Mouse (Mus musculus) lung, postnatal 25 days (tissue): ENCODE results near the gene Gm266.
A peak's percentile ranks its signal among the peaks of the same experiment; 100 is the strongest.

ENCODE experiments used
- DNase-seq: peaks from one replicate; pipeline ENCODE4 v3.0.0; 2022; ENCODE audit warnings: low spot score

Gm266 gene

DNA sequence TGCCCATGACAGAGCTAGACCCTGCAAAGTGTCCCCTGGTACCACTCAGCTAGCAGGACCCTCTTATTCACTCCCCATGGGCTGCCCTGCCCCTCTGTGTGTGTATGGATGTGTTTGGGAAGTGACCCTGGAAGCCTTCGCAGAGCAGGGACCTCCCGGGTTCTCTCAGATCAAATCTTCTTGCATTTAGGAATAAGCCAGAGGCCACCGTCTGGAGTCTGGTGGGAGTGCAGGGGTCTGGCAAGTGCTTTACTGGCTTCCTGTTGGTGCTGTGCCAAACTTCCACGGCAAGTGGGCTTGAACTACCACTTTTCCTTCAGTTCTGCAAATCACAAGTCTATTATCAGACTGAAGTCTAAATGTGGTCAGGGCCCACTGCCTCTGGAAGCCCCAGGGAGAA is 31.6 kb downstream of the Gm266 start:
- DNase-seq = no peak

GRCm38 (mm10) chr12:111451561-111451960 is 34.1 kb downstream of the Gm266 start:
- DNase-seq = no peak

DNA sequence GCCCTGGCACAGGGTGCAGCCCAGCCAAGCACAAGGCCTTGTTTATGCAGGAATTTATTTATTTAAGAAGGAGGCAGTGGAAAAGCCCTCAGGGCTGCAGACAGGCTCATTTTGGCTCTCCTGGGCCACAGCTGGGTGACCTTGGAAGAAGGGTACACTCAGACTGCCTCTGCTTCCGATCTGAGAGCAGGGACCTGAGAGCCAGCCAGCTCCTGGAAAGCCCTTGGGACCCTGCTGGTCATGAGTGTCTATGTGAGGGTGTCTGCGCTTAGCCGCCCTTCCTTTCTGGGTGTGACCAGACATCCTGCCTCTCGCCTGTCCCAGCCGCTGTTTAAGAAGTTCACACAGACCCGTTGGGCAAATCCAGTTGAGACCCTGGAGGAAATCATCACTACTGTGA is 35.3 kb downstream of the Gm266 start:
- peak; percentile 45 for DNase-seq

- DNase-seq = peak; percentile 49
Observed at GRCm38 (mm10) chr12:111448931-111449705, 36.5 kb downstream of the Gm266 start.

GRCm38 (mm10) chr12:111447898-111448760 is 37.5 kb downstream of the Gm266 start:
- no peak for DNase-seq

DNA sequence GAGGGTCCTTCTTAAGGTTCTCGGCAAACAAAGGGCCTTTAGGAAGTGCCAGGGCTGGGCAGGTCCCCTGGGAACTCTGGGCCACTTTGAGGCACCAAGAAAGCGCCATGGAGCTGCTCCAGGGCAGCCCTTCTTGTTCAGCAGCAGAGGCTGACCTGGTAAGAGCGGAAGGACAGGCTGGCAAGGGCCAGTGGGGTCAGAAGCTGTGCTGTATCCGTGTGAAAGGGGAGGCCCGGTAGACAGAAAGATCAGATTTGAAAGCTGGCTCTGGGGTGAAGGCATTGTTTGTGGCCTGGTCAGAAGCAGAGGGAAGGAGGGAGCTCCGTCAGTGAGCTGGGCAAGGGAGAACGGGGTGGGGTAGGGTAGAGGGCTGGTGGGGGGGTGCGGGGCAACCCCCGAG is 38.3 kb downstream of the Gm266 start:
- no peak for DNase-seq

DNA sequence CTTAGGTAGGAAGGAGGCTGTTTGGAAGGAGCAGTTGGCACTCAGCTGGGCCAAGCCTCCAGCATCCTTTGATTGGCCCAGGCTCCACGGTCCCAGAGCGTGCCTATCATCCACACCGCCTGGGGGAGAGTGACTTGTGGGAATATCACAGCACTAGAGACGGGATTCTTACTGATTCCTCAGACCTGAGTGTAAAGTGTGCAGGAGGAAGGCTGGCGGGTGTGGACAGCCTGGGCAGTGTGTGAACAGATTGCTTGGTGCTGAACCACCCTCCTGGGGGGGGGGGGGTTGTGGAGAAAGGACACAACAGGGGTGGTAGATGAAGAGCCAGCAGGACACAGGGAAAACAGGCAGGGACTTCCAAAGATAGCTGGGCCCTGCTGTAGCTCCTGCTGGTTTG is 38.9 kb downstream of the Gm266 start:
- no peak for DNase-seq

GRCm38 (mm10) chr12:111445890-111446613 is 39.6 kb downstream of the Gm266 start:
- DNase-seq = no peak

DNA sequence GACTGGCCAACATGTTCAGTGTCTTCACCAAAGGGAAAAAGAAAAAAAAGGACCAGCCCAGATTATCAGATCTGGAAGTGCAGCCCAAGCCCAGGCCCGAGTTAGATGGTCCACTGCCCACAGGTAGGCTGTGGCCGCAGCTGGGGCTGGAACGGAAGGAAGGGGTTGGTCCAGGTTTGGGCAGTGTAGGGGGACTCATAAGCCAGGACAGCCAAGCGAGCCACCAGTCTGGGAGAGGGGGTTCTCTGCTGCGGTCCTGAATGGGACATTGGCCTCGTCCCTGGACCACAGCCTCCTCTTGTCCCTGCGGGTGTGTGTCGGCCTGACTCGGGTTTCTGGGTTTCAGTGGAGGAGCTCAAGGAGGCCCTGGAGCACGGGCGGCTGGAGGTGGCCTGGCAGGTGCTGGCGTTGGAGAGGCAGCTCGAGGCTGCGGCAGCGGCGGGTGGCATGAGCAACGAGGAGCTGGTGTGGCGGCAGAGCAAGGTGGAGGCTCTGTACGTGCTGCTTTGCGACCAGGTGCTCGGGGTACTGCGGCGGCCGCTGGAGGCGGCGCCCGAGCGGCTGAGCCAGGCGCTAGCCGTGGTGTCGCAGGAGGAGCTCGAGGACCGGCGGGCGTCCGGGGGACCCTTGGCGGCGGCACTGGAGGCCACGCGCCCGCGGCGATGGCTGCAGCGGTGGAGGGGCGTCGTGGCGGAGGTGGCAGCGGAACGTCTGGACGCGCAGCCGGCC is 40.3 kb downstream of the Gm266 start:
- DNase-seq = no peak

DNA sequence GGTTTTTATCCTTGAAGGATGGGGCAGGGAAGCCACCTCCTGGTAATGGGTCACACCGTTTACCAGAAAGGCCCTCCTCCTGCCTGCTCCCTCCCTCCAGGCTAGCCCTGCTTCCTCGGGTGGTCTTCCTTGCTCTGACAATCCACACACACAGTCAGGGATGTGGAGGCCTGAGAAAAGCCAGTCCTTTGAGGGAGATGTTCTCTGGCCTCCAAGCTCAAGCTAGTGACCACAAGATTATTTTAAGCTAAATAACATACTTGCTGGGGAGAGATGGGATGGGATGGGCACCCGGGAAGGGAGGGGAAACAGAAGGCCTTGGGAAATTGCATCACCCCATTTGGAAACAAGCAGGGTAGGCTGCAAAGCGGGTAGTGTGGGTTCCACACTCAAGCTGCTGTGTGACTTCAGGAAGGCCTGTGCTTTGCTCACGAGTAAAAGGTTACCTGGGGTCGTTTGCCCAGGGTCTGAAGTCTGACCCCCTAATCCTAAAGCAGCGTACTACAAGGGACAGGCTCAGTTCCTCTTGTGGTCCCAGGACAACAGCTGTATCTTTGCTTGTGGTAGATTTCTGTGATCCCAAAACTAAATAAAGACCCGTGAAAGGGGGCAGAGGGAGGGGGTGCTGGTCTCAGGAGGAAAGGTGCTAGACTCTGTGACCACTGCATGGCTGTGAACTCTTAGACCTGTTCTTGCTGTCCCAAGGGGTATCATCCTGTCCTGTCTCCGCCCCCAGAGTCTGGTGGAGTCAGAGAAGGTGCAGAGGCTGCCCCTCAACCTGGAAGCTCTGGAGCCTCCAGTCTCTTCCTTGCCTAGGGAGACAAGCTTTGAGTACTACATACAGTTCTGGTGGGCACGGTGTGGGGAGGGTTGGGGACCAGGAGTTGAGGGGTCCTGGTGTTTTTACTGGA is 41.4 kb downstream of the Gm266 start:
- no peak for DNase-seq

- DNase-seq = no peak
Observed at GRCm38 (mm10) chr12:111443011-111443870, 42.4 kb downstream of the Gm266 start.

- DNase-seq = peak; percentile 81
Observed at GRCm38 (mm10) chr12:111442309-111443010, 43.2 kb downstream of the Gm266 start, which contains the start of gene Tnfaip2. Tnfaip2 (plus strand) TSS chr12:111442469.

DNA sequence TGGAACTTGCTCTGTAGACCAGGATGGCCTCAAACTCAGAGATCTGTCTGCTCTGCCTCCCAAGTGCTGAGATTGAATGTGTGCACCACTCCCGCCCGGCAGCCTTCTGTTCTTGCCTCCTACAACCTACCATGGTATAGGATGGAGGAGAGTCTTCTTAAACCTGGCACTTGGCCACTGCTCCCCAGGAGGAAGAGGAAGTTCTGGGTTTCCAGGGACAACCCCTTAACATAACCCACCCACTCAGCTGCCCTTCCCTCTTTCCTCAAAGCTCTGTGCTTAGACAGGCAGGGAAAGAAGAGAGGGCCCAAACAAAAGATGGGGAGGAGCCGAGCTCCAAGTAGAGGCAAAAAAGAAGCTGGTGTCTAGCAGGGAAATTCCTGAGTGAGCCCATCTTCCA is 44.1 kb downstream of the Gm266 start:
- DNase-seq = no peak

- no peak for DNase-seq
Observed at GRCm38 (mm10) chr12:111440701-111441373, 44.8 kb downstream of the Gm266 start.

GRCm38 (mm10) chr12:111438850-111439249 is 46.8 kb downstream of the Gm266 start:
- no peak for DNase-seq

DNA sequence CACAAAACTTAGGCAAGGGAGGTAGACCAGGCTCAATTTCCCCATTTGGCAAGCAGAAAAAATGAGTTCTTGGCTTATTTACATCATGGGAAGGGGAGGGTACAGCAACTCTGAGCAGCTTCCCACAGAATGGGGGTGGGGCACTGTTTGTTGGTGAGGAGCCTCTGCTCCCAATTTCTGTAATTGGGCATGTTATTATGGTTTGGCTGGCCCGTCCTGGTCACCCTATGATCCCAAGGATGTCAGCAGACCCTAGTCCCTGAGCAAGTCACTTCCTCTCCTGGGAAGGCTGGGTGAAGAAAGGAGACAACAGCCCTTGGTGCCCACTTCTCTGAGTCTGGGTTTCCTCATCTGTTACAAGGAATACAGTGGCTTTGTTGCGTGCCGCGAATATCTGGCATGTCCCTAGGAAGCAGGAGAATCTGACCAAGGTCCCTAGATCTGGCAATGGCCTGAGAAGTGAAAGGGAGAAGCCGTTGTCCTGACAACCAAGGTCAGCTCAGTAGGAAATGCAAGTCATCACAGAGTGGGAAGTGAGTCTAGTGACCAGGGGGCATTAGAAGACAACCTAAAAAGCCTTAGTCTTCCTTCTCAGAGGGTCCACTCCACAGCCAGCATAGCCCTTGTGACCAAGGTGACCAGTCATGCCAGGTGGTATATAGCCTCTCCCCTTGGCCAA is 48.3 kb downstream of the Gm266 start:
- DNase-seq = peak; percentile 43

- DNase-seq = peak; percentile 58
Observed at GRCm38 (mm10) chr12:111436640-111437039, 49.0 kb downstream of the Gm266 start.

GRCm38 (mm10) chr12:111436170-111436569 is 49.5 kb downstream of the Gm266 start:
- DNase-seq = no peak
